Mouse (Mus musculus): Measurements from ENCODE around the gene Alg14. TPM values are rescaled to one million over a fixed set of nuclear protein-coding genes. Genes with fewer than 3 reads are reported as not detected.

The Alg14 gene
- 31.1 and 33.6 TPM in 2 replicates for polyA plus RNA-seq (2016; fragmentation: Nextera tagmentation; extraction: Ambion mirVana)

GRCm38 (mm10) chr3:121291560-121292258, at the start of gene Alg14:
Gene Alg14 (plus strand): TSS chr3:121291773.
- Histone ChIP-seq H3K4me2 (replicated peaks) (peak within 1 kb of the TSS; percentile 58), H3K27me3 (no peaks in the 10 kb centered on the region), H3K4me3 (peak within 1 kb of the TSS; percentile 51), H3K27ac (peak within 1 kb of the TSS; percentile 96), H3K9me3 (no peaks in the 10 kb centered on the region), H3K9ac (peak within 1 kb of the TSS; percentile 61), H3K4me1 (peaks cover 10% of the 10 kb centered on the region; the same call in 1 of the 2 replicates), H3K36me3 (no peaks in the 10 kb centered on the region)
- ATAC-seq (ENCODE audit: insufficient number of reproducible peaks, insufficient read depth, low FRiP score, low TSS enrichment), result peak; percentile 94
- WGBS, result under 1% methylated on average over 42 of the region's 42 CpGs

- ATAC-seq (ENCODE audit: insufficient number of reproducible peaks, insufficient read depth, low FRiP score, low TSS enrichment), result no peak
- no peaks in the 10 kb centered on the region for H3K27me3 ChIP-seq
- no peak overlapping the region for H3K9ac ChIP-seq
- peaks cover 27% of the 10 kb centered on the region for H3K4me1 ChIP-seq
- H3K9me3 ChIP-seq, result no peaks in the 10 kb centered on the region
- 34% methylated on average over 9 of the region's 9 CpGs for WGBS
- H3K4me3 ChIP-seq, result no peak overlapping the region
- H3K27ac ChIP-seq, result peak overlapping the region; percentile 17; the same call in 1 of the 2 replicates
- H3K36me3 ChIP-seq, result no peaks in the 10 kb centered on the region
- H3K4me2 ChIP-seq (replicated peaks), result no peak overlapping the region
Observed at GRCm38 (mm10) chr3:121242111-121242936, 49.2 kb upstream of the Alg14 start.

GRCm38 (mm10) chr3:121242941-121243340, 48.6 kb upstream of the Alg14 start:
- ATAC-seq (ENCODE audit: insufficient number of reproducible peaks, insufficient read depth, low FRiP score, low TSS enrichment), result no peak

GRCm38 (mm10) chr3:121250048-121250447, 41.5 kb upstream of the Alg14 start:
- Histone ChIP-seq H3K27me3 (no peaks in the 10 kb centered on the region), H3K4me3 (no peak overlapping the region), H3K36me3 (no peaks in the 10 kb centered on the region), H3K4me1 (no peaks in the 10 kb centered on the region), H3K9ac (no peak overlapping the region), H3K4me2 (replicated peaks) (no peak overlapping the region), H3K27ac (no peak overlapping the region), H3K9me3 (no peaks in the 10 kb centered on the region)
- ATAC-seq (ENCODE audit: insufficient number of reproducible peaks, insufficient read depth, low FRiP score, low TSS enrichment), result no peak
- WGBS, result 94% methylated on average over 9 of the region's 9 CpGs

More at GRCm38 (mm10) chr3:121242941-121243340, 48.6 kb upstream of the Alg14 start:
- Histone ChIP-seq H3K4me2 (replicated peaks) (no peak overlapping the region), H3K9ac (no peak overlapping the region), H3K27me3 (no peaks in the 10 kb centered on the region), H3K27ac (peak overlapping the region; percentile 17; the same call in 1 of the 2 replicates), H3K4me3 (no peak overlapping the region), H3K4me1 (peaks cover 27% of the 10 kb centered on the region), H3K9me3 (no peaks in the 10 kb centered on the region), H3K36me3 (no peaks in the 10 kb centered on the region)
- 67% methylated on average over 4 of the region's 4 CpGs for WGBS

GRCm38 (mm10) chr3:121250576-121251433, 40.8 kb upstream of the Alg14 start:
- H3K9ac ChIP-seq, result no peak overlapping the region
- H3K27me3 ChIP-seq, result no peaks in the 10 kb centered on the region
- 77% methylated on average over 19 of the region's 19 CpGs for WGBS
- H3K4me3 ChIP-seq, result no peak overlapping the region
- H3K4me2 ChIP-seq (replicated peaks), result no peak overlapping the region
- no peak for ATAC-seq (ENCODE audit: insufficient number of reproducible peaks, insufficient read depth, low FRiP score, low TSS enrichment)
- no peaks in the 10 kb centered on the region for H3K4me1 ChIP-seq
- no peak overlapping the region for H3K27ac ChIP-seq
- H3K9me3 ChIP-seq, result no peaks in the 10 kb centered on the region
- H3K36me3 ChIP-seq, result no peaks in the 10 kb centered on the region

- H3K4me2 ChIP-seq (replicated peaks), result no peak overlapping the region
- no peaks in the 10 kb centered on the region for H3K4me1 ChIP-seq
- H3K4me3 ChIP-seq, result no peak overlapping the region
- no peak overlapping the region for H3K9ac ChIP-seq
- no peak overlapping the region for H3K27ac ChIP-seq
- H3K36me3 ChIP-seq, result no peaks in the 10 kb centered on the region
- peaks cover 12% of the 10 kb centered on the region for H3K27me3 ChIP-seq
- no peak for ATAC-seq (ENCODE audit: insufficient number of reproducible peaks, insufficient read depth, low FRiP score, low TSS enrichment)
- WGBS, result 89% methylated on average over 7 of the region's 7 CpGs
- H3K9me3 ChIP-seq, result no peaks in the 10 kb centered on the region
Observed at GRCm38 (mm10) chr3:121255501-121255900, 36.1 kb upstream of the Alg14 start.

GRCm38 (mm10) chr3:121256131-121256530, 35.4 kb upstream of the Alg14 start:
- no peak for ATAC-seq (ENCODE audit: insufficient number of reproducible peaks, insufficient read depth, low FRiP score, low TSS enrichment)
- Histone ChIP-seq H3K9ac (no peak overlapping the region), H3K4me2 (replicated peaks) (no peak overlapping the region), H3K27ac (no peak overlapping the region), H3K36me3 (no peaks in the 10 kb centered on the region), H3K27me3 (peaks cover 18% of the 10 kb centered on the region), H3K9me3 (no peaks in the 10 kb centered on the region), H3K4me1 (no peaks in the 10 kb centered on the region), H3K4me3 (no peak overlapping the region)
- 79% methylated on average over 8 of the region's 8 CpGs for WGBS

- Histone ChIP-seq H3K4me2 (replicated peaks) (no peak overlapping the region), H3K27ac (no peak overlapping the region), H3K27me3 (peaks cover 28% of the 10 kb centered on the region), H3K9me3 (no peaks in the 10 kb centered on the region), H3K4me1 (no peaks in the 10 kb centered on the region), H3K36me3 (no peaks in the 10 kb centered on the region), H3K4me3 (no peak overlapping the region), H3K9ac (no peak overlapping the region)
- 78% methylated on average over 10 of the region's 10 CpGs for WGBS
- no peak for ATAC-seq (ENCODE audit: insufficient number of reproducible peaks, insufficient read depth, low FRiP score, low TSS enrichment)
Observed at GRCm38 (mm10) chr3:121257418-121257817, 34.2 kb upstream of the Alg14 start.

- H3K9me3 ChIP-seq, result no peaks in the 10 kb centered on the region
- H3K27ac ChIP-seq, result no peak overlapping the region
- H3K4me3 ChIP-seq, result no peak overlapping the region
- no peak overlapping the region for H3K9ac ChIP-seq
- 0 out of 2 replicates have a peak, but pooled peaks cover 2% of the 10 kb centered on the region for H3K4me1 ChIP-seq
- H3K4me2 ChIP-seq (replicated peaks), result no peak overlapping the region
- no peak for ATAC-seq (ENCODE audit: insufficient number of reproducible peaks, insufficient read depth, low FRiP score, low TSS enrichment)
- no peaks in the 10 kb centered on the region for H3K36me3 ChIP-seq
- WGBS, result 77% methylated on average over 20 of the region's 20 CpGs
- peaks cover 33% of the 10 kb centered on the region for H3K27me3 ChIP-seq
Observed at GRCm38 (mm10) chr3:121258521-121259478, 32.8 kb upstream of the Alg14 start.

- H3K4me1 ChIP-seq, result 0 out of 2 replicates have a peak, but pooled peaks cover 2% of the 10 kb centered on the region
- H3K4me3 ChIP-seq, result no peak overlapping the region
- peaks cover 45% of the 10 kb centered on the region for H3K27me3 ChIP-seq
- ATAC-seq (ENCODE audit: insufficient number of reproducible peaks, insufficient read depth, low FRiP score, low TSS enrichment), result no peak
- no peak overlapping the region for H3K27ac ChIP-seq
- H3K9me3 ChIP-seq, result no peaks in the 10 kb centered on the region
- 73% methylated on average over 7 of the region's 7 CpGs for WGBS
- H3K9ac ChIP-seq, result no peak overlapping the region
- H3K36me3 ChIP-seq, result no peaks in the 10 kb centered on the region
- H3K4me2 ChIP-seq (replicated peaks), result no peak overlapping the region
Observed at GRCm38 (mm10) chr3:121260041-121260440, 31.5 kb upstream of the Alg14 start.
